Mouse (Mus musculus) liver, embryonic 14.5 days (tissue): ENCODE data around the gene Dnah11.

Experiments used
- CTCF ChIP-seq: IDR thresholded peaks from 2 replicates; pipeline ENCODE4 v1.5.1; 2016; ENCODE audit warnings: antibody characterized with exemption, low read depth, control low read depth
- EP300 ChIP-seq: IDR thresholded peaks from 2 replicates; pipeline ENCODE4 v1.6.1; 2016; ENCODE audit warnings: antibody characterized with exemption, low read depth

GRCm38 (mm10) chr12:117993499-117993898, 205.3 kb downstream of the Dnah11 start:
- peak; percentile 89 for TF ChIP-seq CTCF
- no peak for TF ChIP-seq EP300
